Mouse (Mus musculus) cortical plate, adult 2 months (tissue): ENCODE data around the gene Pkp1.

Experiments used
- CTCF ChIP-seq: fragments of 200-500 bp; IDR thresholded peaks from 2 replicates; pipeline ENCODE4 v1.5.1; 2011; ENCODE audit warnings: mild to moderate bottlenecking, control low read depth, low read length; ENCODE audit not compliant: insufficient read depth; ENCODE audit errors: extremely low read depth
- POLR2A ChIP-seq: fragments of 200-500 bp; IDR thresholded peaks from 2 replicates; pipeline ENCODE4 v1.6.1; 2011; ENCODE audit warnings: mild to moderate bottlenecking, low read length, control low read depth; ENCODE audit not compliant: insufficient read depth; ENCODE audit errors: extremely low read depth

GRCm38 (mm10) chr1:135844481-135844880 is 74.5 kb downstream of the Pkp1 start:
- no peak for TF ChIP-seq CTCF
- TF ChIP-seq POLR2A = no peak
